Mouse (Mus musculus): ENCODE data around the gene Garnl3. TPM values are rescaled to one million over a fixed set of nuclear protein-coding genes. Genes with fewer than 3 reads are reported as not detected.

Gene Garnl3
- polyA plus RNA-seq, 1 experiment from 2014 or later: 14.2 TPM

DNA sequence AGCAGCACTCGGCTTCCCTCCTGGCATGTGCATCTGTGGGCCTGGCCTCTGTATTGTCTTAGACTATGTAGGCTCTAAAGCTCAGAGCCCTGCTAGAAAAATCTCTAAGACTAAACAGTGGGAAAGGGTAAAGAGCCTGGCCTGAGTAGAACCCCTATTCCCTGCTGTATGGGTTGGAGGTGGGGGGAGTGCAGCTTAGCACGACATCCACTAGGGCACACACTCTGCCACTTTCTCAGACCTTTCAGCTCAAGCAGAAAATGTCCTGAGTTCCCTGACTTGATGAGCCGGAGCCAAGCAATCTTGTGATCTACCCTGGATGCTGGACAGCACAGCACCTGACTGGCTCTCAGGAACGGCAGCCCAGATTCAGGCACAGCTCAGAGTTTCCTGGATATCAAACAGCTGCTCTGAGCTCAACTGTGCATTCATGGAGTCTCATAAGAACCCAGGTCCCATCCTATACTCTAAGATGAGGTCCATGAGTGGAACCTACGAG, 24.9 kb upstream of the Garnl3 start:
- ATAC-seq (no peak), DNase-seq (ENCODE audit: low read depth, low spot score) (no peak)
- in situ Hi-C loops (cut with MboI; ENCODE audit: low pct_unique_long_range_greater_than_20kb): loop anchor here (5.0 to 10.0 kb wide), 3 partner anchors 158 to 246 kb away; no protein-coding TSS in a partner anchor
- POLR2A ChIA-PET: no interaction called here
- no peak for TF ChIP-seq CTCF (IDR thresholded peaks at IDR 0.05)
- H3K27me3 ChIP-seq: no peaks in the 10 kb centered on the region
- CTCF ChIA-PET: interaction anchor here (1.1 to 10.3 kb wide), 6 partner anchors 18 to 246 kb away, joined by 3 to 65 read pairs (median 5); no protein-coding TSS in a partner anchor

GRCm38 (mm10) chr2:33154751-33155372, 23.4 kb upstream of the Garnl3 start:
- ChIA-PET POLR2A (no interaction called here), CTCF (interaction anchor here (0.6 to 10.3 kb wide), 15 partner anchors 23 to 272 kb away, joined by 3 to 65 read pairs (median 3); partner anchors contain the start of gene Angptl2)
- no peaks in the 10 kb centered on the region for H3K27me3 ChIP-seq
- ATAC-seq (peak; percentile 51), DNase-seq (ENCODE audit: low read depth, low spot score) (no peak)
- in situ Hi-C loops (cut with MboI; ENCODE audit: low pct_unique_long_range_greater_than_20kb): loop anchor here (5.0 to 10.0 kb wide), 3 partner anchors 160 to 247 kb away; no protein-coding TSS in a partner anchor
- no peak for TF ChIP-seq CTCF (IDR thresholded peaks at IDR 0.05)

DNA sequence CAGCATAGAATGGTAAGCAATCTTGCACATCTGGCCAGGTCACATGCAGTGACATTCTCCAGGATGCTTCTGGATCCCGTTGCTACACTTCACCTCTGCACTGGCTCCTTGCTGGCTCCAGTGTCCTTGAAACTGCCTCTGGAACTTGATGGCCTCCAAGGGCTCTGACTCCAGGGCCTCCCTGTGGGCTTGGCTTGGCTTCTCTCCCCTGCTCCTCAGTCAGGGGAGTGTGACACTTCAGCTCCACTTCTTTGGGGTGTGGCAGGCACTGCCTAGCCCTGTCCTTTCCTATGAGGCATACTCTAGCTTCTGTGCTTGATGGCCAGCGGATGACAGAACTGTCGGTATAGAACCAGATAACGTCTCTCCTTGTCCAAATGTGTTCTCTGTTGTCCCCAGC, 15.5 kb upstream of the Garnl3 start:
- DNase-seq (ENCODE audit: low read depth, low spot score) (no peak), ATAC-seq (no peak)
- ChIA-PET CTCF (interaction anchor here (1.3 kb wide), 1 partner anchor 201 kb away, joined by 3 read pairs; no protein-coding TSS in a partner anchor), POLR2A (no interaction called here)
- H3K27me3 ChIP-seq: no peaks in the 10 kb centered on the region
- in situ Hi-C loops (cut with MboI; ENCODE audit: low pct_unique_long_range_greater_than_20kb): no loop called here
- no peak for TF ChIP-seq CTCF (IDR thresholded peaks at IDR 0.05)

- ChIA-PET POLR2A (interaction anchor here (1.1 kb wide), 1 partner anchor 57 kb away, joined by 3 read pairs; no protein-coding TSS in a partner anchor), CTCF (interaction anchor here (1.8 kb wide), 1 partner anchor 11 kb away, joined by 4 read pairs; the partner anchor contains the start of gene Garnl3)
- no peak for TF ChIP-seq CTCF (IDR thresholded peaks at IDR 0.05)
- in situ Hi-C loops (cut with MboI; ENCODE audit: low pct_unique_long_range_greater_than_20kb): no loop called here
- DNase-seq (ENCODE audit: low read depth, low spot score) (no peak), ATAC-seq (no peak)
- no peaks in the 10 kb centered on the region for H3K27me3 ChIP-seq
Measured at GRCm38 (mm10) chr2:33143292-33143691, 11.8 kb upstream of the Garnl3 start.

DNA sequence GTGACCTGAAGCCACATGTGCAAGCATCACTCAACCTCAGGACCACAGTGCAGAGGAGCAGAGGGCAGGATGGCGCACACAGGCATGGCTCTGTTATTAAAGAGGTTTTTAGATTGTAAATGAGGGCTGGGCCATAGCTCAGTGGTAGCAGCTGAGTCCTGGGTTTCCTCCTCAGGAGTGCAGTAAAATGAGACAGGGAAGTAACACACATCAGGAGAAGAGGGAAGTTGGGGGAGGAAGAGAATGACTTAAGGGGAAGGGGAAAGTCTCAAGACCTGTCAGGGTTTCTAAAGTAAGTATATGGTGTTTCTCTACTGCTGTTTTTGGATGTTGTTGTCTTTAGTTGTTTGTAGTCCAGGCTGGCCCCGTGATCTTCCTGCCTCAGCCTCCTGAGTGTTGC, 7.0 kb upstream of the Garnl3 start:
- POLR2A ChIA-PET: no interaction called here
- in situ Hi-C loops (cut with MboI; ENCODE audit: low pct_unique_long_range_greater_than_20kb): no loop called here
- H3K27me3 ChIP-seq: no peaks in the 10 kb centered on the region
- TF ChIP-seq CTCF (IDR thresholded peaks at IDR 0.05): no peak
- no peak for DNase-seq (ENCODE audit: low read depth, low spot score)
- ATAC-seq: no peak
- CTCF ChIA-PET: no interaction called here

DNA sequence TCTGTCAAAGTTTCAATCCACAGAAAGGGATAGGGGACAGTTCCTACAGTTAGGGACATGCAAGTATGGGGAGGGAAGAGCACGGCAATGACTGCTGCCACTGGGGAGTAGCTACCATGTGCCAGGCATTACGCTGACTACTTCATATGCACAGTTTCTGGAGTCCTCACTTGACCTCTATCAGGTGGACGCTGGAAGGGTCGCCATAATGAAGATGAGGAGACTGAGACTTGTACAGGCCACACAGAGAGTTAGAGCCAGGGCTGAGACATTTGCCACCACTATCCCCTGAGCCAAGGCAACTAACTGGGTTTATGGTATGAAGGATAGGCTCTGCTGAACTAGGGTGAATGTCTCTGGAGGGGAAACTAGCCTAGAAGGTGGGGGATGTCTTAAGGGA, 6.3 kb upstream of the Garnl3 start:
- ChIA-PET CTCF (no interaction called here), POLR2A (interaction anchor here (0.6 kb wide), 1 partner anchor 268 kb away, joined by 4 read pairs; no protein-coding TSS in a partner anchor)
- in situ Hi-C loops (cut with MboI; ENCODE audit: low pct_unique_long_range_greater_than_20kb): no loop called here
- no peaks in the 10 kb centered on the region for H3K27me3 ChIP-seq
- TF ChIP-seq CTCF (IDR thresholded peaks at IDR 0.05): no peak
- no peak for ATAC-seq
- no peak for DNase-seq (ENCODE audit: low read depth, low spot score)

DNA sequence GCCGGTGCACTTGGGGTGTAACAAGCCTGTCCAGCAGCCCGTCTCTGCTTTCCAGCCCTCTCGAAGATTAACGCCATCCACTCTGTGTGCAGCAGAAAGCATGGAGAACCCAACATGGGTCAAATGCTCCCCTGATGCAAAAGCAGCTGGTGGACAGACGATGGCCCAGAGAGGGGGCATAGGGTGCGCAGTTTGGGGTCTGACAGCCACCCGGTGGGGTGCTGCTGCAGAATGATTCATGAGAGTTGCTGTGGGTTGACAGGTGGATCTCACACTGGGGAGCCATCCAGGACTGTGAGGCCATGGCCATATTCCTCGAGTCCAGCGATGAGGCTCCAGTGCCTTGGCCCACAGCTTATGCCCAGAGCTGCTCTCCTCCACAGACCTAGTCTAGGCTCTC, 5.8 kb upstream of the Garnl3 start:
- in situ Hi-C loops (cut with MboI; ENCODE audit: low pct_unique_long_range_greater_than_20kb): no loop called here
- ATAC-seq: no peak
- TF ChIP-seq CTCF (IDR thresholded peaks at IDR 0.05): no peak
- POLR2A ChIA-PET: no interaction called here
- H3K27me3 ChIP-seq: no peaks in the 10 kb centered on the region
- DNase-seq (ENCODE audit: low read depth, low spot score): no peak
- CTCF ChIA-PET: no interaction called here

GRCm38 (mm10) chr2:33136366-33136765, 4.9 kb upstream of the Garnl3 start:
- DNase-seq (ENCODE audit: low read depth, low spot score) (no peak), ATAC-seq (no peak)
- no peaks in the 10 kb centered on the region for H3K27me3 ChIP-seq
- CTCF ChIA-PET: no interaction called here
- in situ Hi-C loops (cut with MboI; ENCODE audit: low pct_unique_long_range_greater_than_20kb): no loop called here
- POLR2A ChIA-PET: no interaction called here
- no peak for TF ChIP-seq CTCF (IDR thresholded peaks at IDR 0.05)

- ChIA-PET CTCF (no interaction called here), POLR2A (no interaction called here)
- no peaks in the 10 kb centered on the region for H3K27me3 ChIP-seq
- ATAC-seq: no peak
- TF ChIP-seq CTCF (IDR thresholded peaks at IDR 0.05): no peak
- DNase-seq (ENCODE audit: low read depth, low spot score): no peak
- in situ Hi-C loops (cut with MboI; ENCODE audit: low pct_unique_long_range_greater_than_20kb): no loop called here
Measured at GRCm38 (mm10) chr2:33134766-33135490, 3.5 kb upstream of the Garnl3 start.

DNA sequence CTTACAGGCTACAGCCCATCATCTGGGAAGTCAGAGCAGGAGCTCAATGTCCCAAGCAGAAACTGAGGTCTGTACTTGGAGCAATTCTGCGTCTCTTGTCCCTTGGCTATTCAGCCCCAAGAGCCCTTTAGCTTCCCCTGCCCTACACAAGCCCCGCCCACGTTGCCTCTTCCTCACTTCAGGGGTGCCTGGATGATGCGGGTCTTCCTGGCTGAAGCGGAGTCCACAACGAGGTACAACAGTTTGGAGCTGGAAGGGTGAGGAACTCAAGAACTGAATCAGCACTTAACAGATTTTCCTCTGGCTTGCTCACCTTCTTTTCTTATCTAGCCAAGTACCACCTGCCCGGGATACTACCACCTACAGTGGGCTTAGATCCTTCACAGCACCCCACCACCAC, 852 bp upstream of the Garnl3 start:
- no peak for TF ChIP-seq CTCF (IDR thresholded peaks at IDR 0.05)
- H3K27me3 ChIP-seq: no peaks in the 10 kb centered on the region
- CTCF ChIA-PET: interaction anchor here (0.9 to 2.0 kb wide), 3 partner anchors 11 to 108 kb away, joined by 4 to 5 read pairs (median 5); no protein-coding TSS in a partner anchor
- ATAC-seq (no peak), DNase-seq (ENCODE audit: low read depth, low spot score) (no peak)
- POLR2A ChIA-PET: no interaction called here
- in situ Hi-C loops (cut with MboI; ENCODE audit: low pct_unique_long_range_greater_than_20kb): no loop called here

All from Patski (cell line).